Mouse (Mus musculus) embryonic stem cell, embryonic (primary cell): ENCODE results near the gene Nfkbia.

Experiments used
- CTCF ChIA-PET, 4 experiments: fragments of 300-600 bp in 2 of 4; fragments of 350-600 bp in 2 of 4; sonication (Branson Sonifier 250); formaldehyde crosslinking; loops; one replicate each; lab custom pipeline; 2022; ENCODE audit warnings: inconsistent platforms in 2 of 4; lab: Charles Lee
- POLR2A ChIA-PET, 4 experiments: fragments of 300-600 bp in 2 of 4; fragments of 350-600 bp in 2 of 4; sonication (Branson Sonifier 250); formaldehyde crosslinking; loops; one replicate each; lab custom pipeline; 2022; ENCODE audit warnings: antibody characterized with exemption in 4 of 4, inconsistent platforms in 1 of 4; lab: Charles Lee

Nfkbia gene

DNA sequence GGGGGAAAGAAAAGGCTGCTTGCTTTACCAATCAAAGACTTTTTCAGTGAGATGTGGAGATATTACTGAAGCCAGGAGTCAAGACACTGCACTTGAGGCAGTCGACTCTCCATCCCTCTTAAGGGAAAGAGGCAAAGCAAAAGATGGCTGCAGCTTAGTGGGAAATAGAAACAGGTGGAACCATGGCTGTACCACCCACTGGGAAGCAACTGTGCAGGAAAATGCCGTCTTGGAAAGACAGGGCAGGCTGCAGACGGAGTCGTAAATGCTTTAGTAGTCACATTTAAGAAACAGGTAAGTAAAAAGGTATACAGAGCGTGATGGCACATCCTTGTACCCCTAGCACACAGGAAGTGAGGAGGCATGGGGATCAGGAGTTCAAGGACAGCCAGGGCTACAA is 29.4 kb downstream of the Nfkbia start:
- POLR2A ChIA-PET: interaction anchor here in 3 of 4 experiments (0.7 to 4.8 kb wide), 8 partner anchors 9 to 26 kb away, joined by 3 to 32 read pairs (median 6); no protein-coding TSS in a partner anchor
- CTCF ChIA-PET: no interaction called here

DNA sequence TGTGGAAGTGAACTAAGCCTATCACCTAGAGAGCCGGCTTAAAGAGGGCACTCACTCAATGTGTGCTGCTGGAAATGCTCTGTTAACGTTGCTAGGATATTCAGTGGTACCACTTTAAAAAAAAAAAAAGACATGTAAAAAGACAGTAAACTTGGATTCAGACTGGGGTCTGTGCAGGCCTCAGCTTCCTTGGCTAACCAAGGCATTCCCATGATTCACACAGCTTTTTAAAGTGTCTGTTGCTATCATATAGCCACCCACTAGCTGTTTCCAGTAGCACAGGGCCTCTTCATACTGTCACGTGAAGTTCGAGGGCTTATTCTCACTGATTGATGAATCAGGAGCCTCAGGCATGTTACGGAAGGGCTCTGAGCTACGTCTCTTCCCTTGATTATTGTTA is 30.0 kb downstream of the Nfkbia start:
- ChIA-PET POLR2A (interaction anchor here in 3 of 4 experiments (0.7 to 2.7 kb wide), 6 partner anchors 9 to 31 kb away, joined by 3 to 9 read pairs (median 3); no protein-coding TSS in a partner anchor), CTCF (no interaction called here)

DNA sequence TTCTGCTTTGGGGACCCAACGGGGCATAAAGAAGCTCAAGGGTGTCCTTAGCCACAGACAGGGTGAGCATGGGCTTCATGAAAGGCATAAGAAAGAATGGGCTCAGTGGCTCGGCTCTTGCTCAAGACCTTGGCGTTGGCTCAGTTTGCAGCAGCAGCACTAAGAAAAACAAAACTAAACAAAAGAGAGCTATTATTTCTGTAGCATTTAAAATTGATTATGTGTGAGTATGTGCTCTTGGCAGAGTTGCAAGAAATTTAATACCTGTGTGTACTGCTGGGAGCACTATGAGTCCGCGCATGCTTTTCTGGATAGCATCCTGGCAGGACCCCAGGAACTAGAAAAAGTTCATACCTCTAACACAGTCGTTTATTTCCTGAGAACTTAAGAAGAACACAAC is 30.7 kb downstream of the Nfkbia start:
- CTCF ChIA-PET: no interaction called here
- POLR2A ChIA-PET: interaction anchor here in 3 of 4 experiments (0.6 to 2.7 kb wide), 8 partner anchors 10 to 34 kb away, joined by 3 to 9 read pairs (median 4); no protein-coding TSS in a partner anchor

DNA sequence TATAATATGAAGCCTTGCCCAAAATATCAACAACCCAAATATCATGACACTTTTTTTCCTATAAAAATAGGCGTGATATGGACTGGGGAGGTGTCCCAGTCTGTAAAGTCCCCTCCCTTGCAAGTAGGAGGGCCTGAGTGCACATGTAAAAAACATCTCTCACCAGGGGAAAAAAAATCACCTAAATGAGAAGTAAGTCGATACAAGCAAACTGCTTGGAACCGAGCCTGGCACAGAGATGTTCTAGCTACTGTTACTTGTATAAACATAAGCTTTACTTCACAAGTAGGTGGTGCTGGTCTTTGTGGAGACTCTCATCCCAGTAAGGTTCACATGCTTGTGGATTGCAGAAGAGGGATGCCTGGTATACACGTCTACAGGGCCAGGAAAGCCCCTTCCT is 31.5 kb downstream of the Nfkbia start:
- ChIA-PET CTCF (no interaction called here), POLR2A (interaction anchor here in 2 of 4 experiments (0.7 to 2.7 kb wide), 5 partner anchors 11 to 35 kb away, joined by 4 to 9 read pairs (median 5); no protein-coding TSS in a partner anchor)

DNA sequence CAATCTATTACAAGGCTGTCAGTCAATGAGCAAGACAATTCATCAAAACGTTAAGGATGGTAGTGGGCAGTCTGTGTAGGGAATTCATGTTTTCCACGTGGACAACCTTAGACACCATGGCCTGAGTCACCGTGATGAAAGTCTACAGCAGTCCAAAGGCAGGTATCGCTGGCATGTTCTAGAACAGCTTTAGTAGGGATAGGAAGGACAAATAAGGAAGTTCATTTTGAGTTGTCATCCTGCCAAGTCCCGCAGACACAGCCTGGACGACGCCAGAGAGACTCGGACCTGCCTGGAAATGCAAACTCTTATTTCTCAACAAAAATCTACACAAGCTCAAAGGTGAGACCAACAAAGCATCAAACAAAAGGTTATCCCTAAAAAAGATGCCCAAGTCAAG is 32.7 kb downstream of the Nfkbia start:
- ChIA-PET POLR2A (interaction anchor here in 3 of 4 experiments (0.5 to 2.0 kb wide), 6 partner anchors 9 to 49 kb away, joined by 3 to 10 read pairs (median 5); no protein-coding TSS in a partner anchor), CTCF (no interaction called here)

DNA sequence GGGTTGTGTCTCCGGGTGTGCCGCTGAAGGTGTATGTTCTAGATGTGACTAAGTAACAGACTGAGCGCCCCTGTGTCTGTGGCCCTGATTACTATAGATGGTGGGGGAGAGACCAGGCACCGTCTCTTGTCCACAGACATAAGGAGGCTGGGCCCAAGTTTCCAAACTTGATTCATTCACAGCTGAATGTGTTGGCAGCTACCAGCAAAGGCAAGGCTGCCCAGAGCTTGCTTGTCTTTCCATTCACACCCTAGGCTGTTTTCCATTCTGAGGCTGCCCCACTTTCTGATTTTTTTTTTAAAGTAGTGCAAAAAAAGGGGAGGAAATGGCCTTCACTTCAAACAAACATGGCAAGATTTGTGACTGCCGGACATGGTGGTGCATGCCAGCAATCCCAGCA is 35.6 kb downstream of the Nfkbia start:
- ChIA-PET POLR2A (interaction anchor here in 2 of 4 experiments (0.7 to 4.8 kb wide), 9 partner anchors 9 to 45 kb away, joined by 3 to 29 read pairs (median 4); partner anchors contain the start of gene Nfkbia (in 1 of the 2)), CTCF (no interaction called here)

DNA sequence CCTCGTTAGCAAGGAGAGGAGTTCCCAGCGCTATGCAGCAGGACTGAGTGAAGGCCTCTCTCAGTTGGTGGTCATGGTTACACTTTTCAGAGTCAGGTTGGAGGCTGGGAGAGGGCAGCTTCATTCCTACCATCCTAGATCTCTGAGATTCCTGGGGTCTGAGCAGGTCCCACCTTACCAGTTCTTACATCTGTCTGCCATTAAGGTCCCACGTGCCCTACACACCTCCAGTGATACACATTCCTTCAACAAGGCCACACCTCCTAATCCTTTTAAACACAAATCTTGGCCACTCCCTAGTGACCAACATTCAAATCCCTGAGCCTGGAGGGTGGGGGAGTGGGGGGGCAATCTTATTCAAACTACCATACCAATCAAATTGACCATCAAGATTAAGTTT is 36.3 kb downstream of the Nfkbia start:
- POLR2A ChIA-PET: interaction anchor here in 3 of 4 experiments (0.7 to 4.8 kb wide), 18 partner anchors 9 to 72 kb away, joined by 3 to 29 read pairs (median 4); partner anchors contain the start of gene Psma6 (in 1 of the 3)
- CTCF ChIA-PET: no interaction called here

DNA sequence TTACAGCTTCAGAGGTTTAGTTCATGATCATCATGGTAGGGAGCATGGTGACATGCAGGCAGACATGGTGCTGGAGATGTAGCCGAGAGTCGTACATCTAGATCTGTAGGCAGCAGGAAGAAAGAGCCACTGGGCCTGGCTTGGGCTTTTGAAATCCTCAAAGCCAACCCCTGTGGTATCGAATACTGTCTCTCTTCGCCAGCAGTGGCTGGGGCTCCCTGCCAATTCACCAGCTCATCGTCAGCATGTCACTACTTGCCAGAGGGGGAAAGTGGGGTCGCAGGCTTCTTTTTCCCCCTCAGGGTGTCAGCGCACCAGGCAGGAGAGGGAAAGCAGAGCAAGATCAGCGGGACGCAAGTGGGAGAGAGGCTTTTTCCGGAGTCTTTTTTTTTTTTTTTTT is 37.2 kb downstream of the Nfkbia start:
- ChIA-PET CTCF (interaction anchor here in 1 of 4 experiments (0.7 kb wide), 1 partner anchor 10 kb away, joined by 4 read pairs; no protein-coding TSS in a partner anchor), POLR2A (interaction anchor here in 3 of 4 experiments (0.8 to 4.8 kb wide), 19 partner anchors 8 to 71 kb away, joined by 3 to 29 read pairs (median 5); partner anchors contain the start of genes Nfkbia (in 1 of the 3) and Psma6 (in 1 of the 3))

DNA sequence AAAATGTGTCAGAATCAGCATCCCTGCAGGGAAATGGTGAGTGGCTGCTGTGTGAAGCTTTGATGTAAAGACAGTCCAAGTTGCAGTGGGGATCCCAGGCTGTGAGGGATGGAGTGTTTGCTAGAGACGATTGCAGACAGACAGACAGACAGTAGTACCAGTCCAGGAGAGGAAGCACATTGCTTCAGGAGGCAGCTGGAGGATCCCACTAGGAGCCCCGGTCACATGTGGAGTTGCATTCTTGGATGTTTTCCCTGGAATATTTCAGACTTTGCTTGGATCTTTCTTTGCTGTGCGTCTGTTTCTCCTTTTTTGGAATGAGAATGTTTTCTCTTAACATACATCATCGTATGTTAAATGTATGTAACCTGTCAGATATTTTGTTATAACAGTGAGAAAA is 38.5 kb downstream of the Nfkbia start:
- ChIA-PET CTCF (interaction anchor here in 1 of 4 experiments (0.7 kb wide), 1 partner anchor 29 kb away, joined by 3 read pairs; no protein-coding TSS in a partner anchor), POLR2A (interaction anchor here in 3 of 4 experiments (0.5 to 4.8 kb wide), 8 partner anchors 12 to 172 kb away, joined by 3 to 29 read pairs (median 6); no protein-coding TSS in a partner anchor)

DNA sequence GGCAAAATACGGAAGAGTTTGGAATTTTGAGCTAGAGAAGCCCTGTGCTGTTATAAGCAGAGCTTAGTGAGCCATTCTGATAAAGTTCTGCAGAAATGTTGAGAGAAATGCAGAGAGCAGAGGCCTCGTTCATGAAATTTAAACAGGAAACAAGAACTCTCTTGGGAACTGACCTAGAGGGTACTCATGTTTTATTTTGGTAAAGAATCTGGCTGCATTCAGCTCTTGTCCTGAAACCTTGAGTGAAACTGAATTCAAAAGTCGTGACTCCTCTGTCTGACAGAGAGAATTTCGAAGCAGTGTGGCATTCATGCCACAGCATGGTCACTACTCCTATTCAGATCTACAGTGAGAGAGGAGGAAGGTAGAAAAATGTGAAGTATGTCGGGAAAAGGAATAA is 39.6 kb downstream of the Nfkbia start:
- CTCF ChIA-PET: no interaction called here
- POLR2A ChIA-PET: interaction anchor here in 2 of 4 experiments (1.1 to 4.8 kb wide), 8 partner anchors 10 to 39 kb away, joined by 3 to 29 read pairs (median 4); partner anchors contain the start of gene Nfkbia (in 1 of the 2)

DNA sequence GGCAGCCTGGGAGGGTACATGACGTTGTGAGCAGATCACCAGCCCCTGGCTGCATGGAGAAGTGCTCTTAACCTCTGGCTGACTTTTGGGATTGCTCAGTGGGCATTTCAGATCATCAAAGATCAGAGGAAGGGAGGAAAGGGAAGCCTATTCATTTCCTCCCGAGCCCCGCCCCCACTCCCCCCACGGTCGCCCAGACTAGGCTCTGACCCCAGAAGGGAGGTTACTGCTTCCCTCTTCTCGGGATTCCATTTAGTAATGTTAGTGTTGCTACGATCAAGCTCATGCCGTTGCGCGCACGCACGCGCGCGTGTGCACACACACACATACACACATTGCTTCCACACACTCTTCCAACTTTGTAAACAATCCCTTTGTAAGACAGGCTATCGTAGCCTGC is 42.0 kb downstream of the Nfkbia start:
- CTCF ChIA-PET: interaction anchor here in 1 of 4 experiments (0.6 kb wide), 1 partner anchor 23 kb away, joined by 4 read pairs; no protein-coding TSS in a partner anchor

DNA sequence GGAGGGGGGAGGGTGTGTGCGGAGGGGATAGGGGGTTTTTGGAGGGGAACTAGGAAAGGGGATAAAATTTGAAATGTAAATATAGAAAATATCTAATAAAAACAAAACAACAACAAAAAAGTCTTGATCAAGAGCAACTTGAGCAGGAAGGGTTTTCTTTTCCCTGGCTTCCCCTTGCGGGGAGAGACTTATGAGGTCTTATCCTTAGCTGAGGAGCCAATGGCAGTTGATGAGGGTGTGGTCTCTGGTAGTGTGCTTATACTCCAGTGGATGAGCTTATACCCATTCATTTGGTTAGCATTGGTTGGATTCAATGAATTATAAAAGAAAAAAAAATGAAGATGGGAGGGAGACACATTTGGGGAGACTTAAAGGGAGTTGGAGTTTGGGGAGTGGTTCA is 43.4 kb downstream of the Nfkbia start:
- CTCF ChIA-PET: no interaction called here
- POLR2A ChIA-PET: interaction anchor here in 2 of 4 experiments (2.9 to 4.5 kb wide), 3 partner anchors 15 to 48 kb away, joined by 9 to 36 read pairs (median 16); no protein-coding TSS in a partner anchor

More for the DNA sequence above, 42.0 kb downstream of the Nfkbia start:
- POLR2A ChIA-PET: interaction anchor here in 2 of 4 experiments (0.6 to 3.0 kb wide), 6 partner anchors 11 to 30 kb away, joined by 3 to 8 read pairs (median 4); no protein-coding TSS in a partner anchor

DNA sequence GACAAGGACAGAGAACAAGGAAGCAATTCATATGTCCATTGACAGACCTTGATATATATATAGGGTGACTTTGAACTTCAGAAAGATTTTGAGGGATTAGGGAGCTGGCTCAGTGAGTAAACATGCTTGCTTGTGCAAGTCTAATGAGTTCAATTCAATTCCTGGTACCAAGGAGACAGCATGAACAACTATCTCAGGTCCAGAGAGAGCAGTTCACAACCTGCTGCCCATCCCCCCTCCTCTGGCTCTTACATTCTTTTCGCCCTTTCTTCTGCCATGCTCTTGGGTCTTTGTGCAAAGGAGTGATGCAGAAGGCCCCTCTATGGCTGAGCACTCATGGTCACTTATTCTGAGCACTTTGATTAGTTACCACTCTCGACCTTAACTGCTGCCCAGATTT is 44.0 kb downstream of the Nfkbia start:
- ChIA-PET CTCF (interaction anchor here in 1 of 4 experiments (3.9 kb wide), 1 partner anchor 47 kb away, joined by 17 read pairs; no protein-coding TSS in a partner anchor), POLR2A (interaction anchor here in 3 of 4 experiments (0.9 to 4.5 kb wide), 7 partner anchors 10 to 48 kb away, joined by 4 to 36 read pairs (median 12); partner anchors contain the start of gene Nfkbia (in 1 of the 3))

DNA sequence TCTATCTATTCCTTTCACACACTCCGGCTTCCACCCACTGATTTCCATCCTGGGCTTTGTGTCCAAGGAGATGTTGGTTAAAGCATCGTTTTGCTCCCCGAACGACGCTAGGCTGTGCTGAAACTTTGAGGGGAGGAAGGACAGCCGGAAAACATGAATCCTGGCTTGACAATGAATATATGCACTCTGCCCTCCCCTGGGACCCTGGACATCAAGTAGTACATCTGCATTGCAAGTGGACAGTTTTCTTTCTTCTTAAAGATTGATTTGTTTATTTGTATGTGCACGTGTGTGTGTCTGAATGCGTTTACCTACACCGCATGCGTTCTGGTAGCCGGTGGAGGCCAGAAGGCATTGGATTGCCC is 45.1 kb downstream of the Nfkbia start:
- CTCF ChIA-PET: interaction anchor here in 2 of 4 experiments (0.6 to 3.9 kb wide), 6 partner anchors 24 to 93 kb away, joined by 3 to 17 read pairs (median 4); no protein-coding TSS in a partner anchor
- POLR2A ChIA-PET: interaction anchor here (0.5 to 6.5 kb wide), 46 partner anchors 8 to 617 kb away, joined by 3 to 93 read pairs (median 5); partner anchors contain the start of genes Nfkbia (in 3 of the 4) and Ppp2r3c (in 1 of the 4)

DNA sequence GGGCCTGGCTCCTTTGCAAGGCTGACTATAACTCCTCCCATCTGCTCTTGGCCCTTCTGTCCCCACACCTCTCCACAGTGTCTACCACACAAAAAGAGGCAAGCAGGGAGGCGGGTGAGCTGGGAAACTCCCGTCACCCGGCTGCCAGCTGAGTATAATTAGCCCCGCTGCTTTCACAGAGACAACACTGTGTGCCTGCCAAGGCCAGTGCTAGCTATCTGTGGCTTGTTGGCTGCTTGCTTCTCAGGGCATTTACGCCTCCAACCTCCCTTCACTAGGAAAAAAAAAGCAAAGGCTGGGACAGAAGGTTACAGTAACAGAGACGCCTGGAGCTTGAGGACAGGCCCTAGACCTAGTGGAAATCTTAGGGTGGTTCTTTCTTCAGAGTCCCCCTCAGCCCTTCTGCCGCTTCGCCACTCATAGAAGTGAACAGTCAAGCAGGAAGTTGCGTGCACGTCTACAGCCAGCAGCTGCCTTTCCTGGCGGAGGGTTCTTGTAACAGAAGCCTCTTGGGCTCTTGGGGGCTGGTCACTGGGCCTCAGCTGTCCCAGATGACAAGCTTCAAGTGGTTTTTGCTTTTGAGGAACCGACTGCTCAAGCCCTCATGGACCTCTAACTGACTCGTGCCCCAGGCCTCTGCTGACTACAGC is 45.6 kb downstream of the Nfkbia start:
- POLR2A ChIA-PET: interaction anchor here (0.5 to 6.5 kb wide), 70 partner anchors 8 to 616 kb away, joined by 3 to 93 read pairs (median 4); partner anchors contain the start of genes Nfkbia (in 3 of the 4), Cfl2 (in 1 of the 4) and Ppp2r3c (in 1 of the 4)
- CTCF ChIA-PET: interaction anchor here (0.5 to 3.9 kb wide), 13 partner anchors 10 to 616 kb away, joined by 3 to 17 read pairs (median 3); no protein-coding TSS in a partner anchor

DNA sequence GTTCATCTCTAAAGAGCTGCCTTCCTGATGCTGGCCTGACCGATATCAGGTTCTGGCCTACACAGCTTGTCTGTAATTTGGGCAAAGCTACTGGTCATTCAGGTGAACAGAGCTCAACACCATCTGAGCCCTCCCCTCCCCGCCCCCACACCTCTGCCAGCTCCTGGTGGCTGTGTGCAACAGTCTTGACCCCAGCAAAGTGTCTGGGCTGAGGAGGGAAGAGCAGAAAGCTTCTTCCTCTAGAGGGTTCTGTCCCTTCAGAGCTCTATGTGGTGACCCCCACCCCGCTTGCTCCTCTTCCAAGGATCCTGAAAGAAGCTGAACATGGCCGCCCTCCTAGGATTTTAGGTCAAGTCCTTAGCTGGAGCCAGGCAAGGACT is 46.1 kb downstream of the Nfkbia start:
- ChIA-PET POLR2A (interaction anchor here (0.5 to 6.5 kb wide), 63 partner anchors 8 to 607 kb away, joined by 3 to 93 read pairs (median 4); partner anchors contain the start of genes Nfkbia (in 3 of the 4), Cfl2 (in 1 of the 4) and Ppp2r3c (in 1 of the 4)), CTCF (interaction anchor here (0.5 to 3.9 kb wide), 13 partner anchors 9 to 616 kb away, joined by 3 to 17 read pairs (median 3); no protein-coding TSS in a partner anchor)

DNA sequence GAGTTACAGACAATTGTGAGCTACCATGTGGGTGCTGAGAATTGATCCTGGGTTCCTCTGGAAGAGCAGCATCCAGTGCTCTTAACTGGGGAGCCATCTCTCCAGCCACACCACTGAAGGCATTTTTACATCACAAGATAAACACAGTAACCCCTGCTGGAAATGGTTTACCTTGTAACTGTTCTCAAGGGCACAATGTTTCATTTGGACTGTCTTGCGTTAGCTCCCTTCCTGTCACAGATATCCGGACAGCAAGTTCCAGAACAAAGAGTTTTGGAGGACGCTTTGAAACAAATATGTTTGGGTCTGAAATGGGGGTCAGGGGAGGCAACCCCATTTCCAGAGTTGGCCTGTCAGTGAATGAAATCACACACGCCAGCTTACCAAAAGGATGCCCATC is 46.9 kb downstream of the Nfkbia start:
- ChIA-PET POLR2A (interaction anchor here in 3 of 4 experiments (0.6 to 6.5 kb wide), 28 partner anchors 9 to 582 kb away, joined by 3 to 93 read pairs (median 10); partner anchors contain the start of gene Nfkbia (in 3 of the 3)), CTCF (interaction anchor here in 3 of 4 experiments (0.6 to 3.9 kb wide), 4 partner anchors 9 to 110 kb away, joined by 3 to 17 read pairs (median 6); no protein-coding TSS in a partner anchor)

DNA sequence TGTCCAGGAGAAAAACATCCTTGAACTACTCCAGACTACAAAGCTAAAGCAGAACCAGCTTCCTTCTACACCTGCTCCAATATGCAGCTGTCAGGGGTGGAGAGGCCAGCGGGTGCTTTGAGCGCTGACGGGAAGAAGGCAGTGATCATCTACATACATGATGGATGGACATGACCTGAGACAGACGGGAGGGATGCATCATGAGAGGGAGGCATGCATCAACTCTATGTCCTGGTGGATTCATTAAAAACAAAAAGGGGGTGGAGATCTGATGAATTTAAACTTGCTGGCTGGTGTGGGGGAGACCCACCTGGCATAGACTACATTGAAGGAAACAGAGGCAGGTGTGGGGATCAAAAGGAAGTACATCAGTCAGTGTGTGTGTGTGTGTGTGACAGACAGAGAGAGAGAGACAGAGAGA is 48.4 kb downstream of the Nfkbia start:
- ChIA-PET CTCF (no interaction called here), POLR2A (interaction anchor here in 3 of 4 experiments (0.5 to 6.5 kb wide), 8 partner anchors 10 to 65 kb away, joined by 3 to 93 read pairs (median 4); partner anchors contain the start of gene Nfkbia (in 1 of the 3))
